Mouse (Mus musculus): ENCODE measurements around the gene Scand1. TPM values are rescaled to one million over a fixed set of nuclear protein-coding genes. Genes with fewer than 3 reads are reported as not detected.

Scand1 gene
- polyA plus RNA-seq, 1 experiment from 2014 or later, result 88.4 TPM

- H3K27me3 ChIP-seq, result no peaks in the 10 kb centered on the region
- H3K9me3 ChIP-seq, result no peaks in the 10 kb centered on the region
- no peaks in the 10 kb centered on the region for H3K4me1 ChIP-seq
- H3K4me3 ChIP-seq, result no peak overlapping the region
- H3K27ac ChIP-seq, result no peak overlapping the region
- H3K36me3 ChIP-seq, result peaks cover 71% of the 10 kb centered on the region
- no peak overlapping the region for H3K4me2 ChIP-seq
- ATAC-seq (ENCODE audit: insufficient number of reproducible peaks, insufficient read depth, low FRiP score, low TSS enrichment, low read depth), result no peak
- 78% methylated on average over 2 of the region's 2 CpGs for WGBS
- no peak overlapping the region for H3K9ac ChIP-seq
Observed at GRCm38 (mm10) chr2:156305818-156306217, 6.7 kb downstream of the Scand1 start.

- Histone ChIP-seq H3K36me3 (peaks cover 75% of the 10 kb centered on the region), H3K4me3 (no peak overlapping the region), H3K9ac (no peak overlapping the region), H3K27ac (no peak overlapping the region), H3K4me2 (no peak overlapping the region), H3K27me3 (no peaks in the 10 kb centered on the region), H3K9me3 (no peaks in the 10 kb centered on the region), H3K4me1 (no peaks in the 10 kb centered on the region)
- no peak for ATAC-seq (ENCODE audit: insufficient number of reproducible peaks, insufficient read depth, low FRiP score, low TSS enrichment, low read depth)
- 92% methylated on average over 4 of the region's 4 CpGs for WGBS
Observed at GRCm38 (mm10) chr2:156304351-156304750, 8.2 kb downstream of the Scand1 start.

GRCm38 (mm10) chr2:156302063-156302462 lies 10.4 kb downstream of the Scand1 start:
- no peaks in the 10 kb centered on the region for H3K4me1 ChIP-seq
- H3K27ac ChIP-seq, result no peak overlapping the region
- ATAC-seq (ENCODE audit: insufficient number of reproducible peaks, insufficient read depth, low FRiP score, low TSS enrichment, low read depth), result no peak
- H3K27me3 ChIP-seq, result no peaks in the 10 kb centered on the region
- H3K9me3 ChIP-seq, result no peaks in the 10 kb centered on the region
- WGBS, result 89% methylated on average over 4 of the region's 4 CpGs
- no peak overlapping the region for H3K4me2 ChIP-seq
- no peak overlapping the region for H3K9ac ChIP-seq
- no peak overlapping the region for H3K4me3 ChIP-seq
- peaks cover 77% of the 10 kb centered on the region for H3K36me3 ChIP-seq

- no peaks in the 10 kb centered on the region for H3K4me1 ChIP-seq
- H3K4me3 ChIP-seq, result no peak overlapping the region
- no peaks in the 10 kb centered on the region for H3K27me3 ChIP-seq
- no peak overlapping the region for H3K27ac ChIP-seq
- H3K9me3 ChIP-seq, result no peaks in the 10 kb centered on the region
- no peak overlapping the region for H3K4me2 ChIP-seq
- H3K9ac ChIP-seq, result no peak overlapping the region
- no peak for ATAC-seq (ENCODE audit: insufficient number of reproducible peaks, insufficient read depth, low FRiP score, low TSS enrichment, low read depth)
- WGBS, result 81% methylated on average over 7 of the region's 7 CpGs
- H3K36me3 ChIP-seq, result peaks cover 78% of the 10 kb centered on the region
Observed at GRCm38 (mm10) chr2:156298458-156298857, 14.0 kb downstream of the Scand1 start.

GRCm38 (mm10) chr2:156297653-156298052 lies 14.9 kb downstream of the Scand1 start:
- Histone ChIP-seq H3K4me3 (no peak overlapping the region), H3K4me1 (no peaks in the 10 kb centered on the region), H3K27ac (no peak overlapping the region), H3K36me3 (peaks cover 79% of the 10 kb centered on the region), H3K9ac (no peak overlapping the region), H3K27me3 (no peaks in the 10 kb centered on the region), H3K4me2 (no peak overlapping the region), H3K9me3 (no peaks in the 10 kb centered on the region)
- ATAC-seq (ENCODE audit: insufficient number of reproducible peaks, insufficient read depth, low FRiP score, low TSS enrichment, low read depth), result no peak
- 79% methylated on average over 3 of the region's 3 CpGs for WGBS

GRCm38 (mm10) chr2:156296190-156296589 lies 16.3 kb downstream of the Scand1 start:
- Histone ChIP-seq H3K36me3 (peaks cover 79% of the 10 kb centered on the region), H3K4me3 (no peak overlapping the region), H3K27ac (no peak overlapping the region), H3K9me3 (no peaks in the 10 kb centered on the region), H3K9ac (no peak overlapping the region), H3K4me2 (no peak overlapping the region), H3K4me1 (no peaks in the 10 kb centered on the region), H3K27me3 (no peaks in the 10 kb centered on the region)
- ATAC-seq (ENCODE audit: insufficient number of reproducible peaks, insufficient read depth, low FRiP score, low TSS enrichment, low read depth), result no peak
- WGBS, result 92% methylated on average over 3 of the region's 3 CpGs

GRCm38 (mm10) chr2:156295601-156296063 lies 16.9 kb downstream of the Scand1 start:
- WGBS, result 94% methylated on average over 2 of the region's 2 CpGs
- Histone ChIP-seq H3K9me3 (no peaks in the 10 kb centered on the region), H3K9ac (no peak overlapping the region), H3K27ac (no peak overlapping the region), H3K4me1 (no peaks in the 10 kb centered on the region), H3K36me3 (peaks cover 79% of the 10 kb centered on the region), H3K4me2 (no peak overlapping the region), H3K4me3 (no peak overlapping the region), H3K27me3 (no peaks in the 10 kb centered on the region)
- ATAC-seq (ENCODE audit: insufficient number of reproducible peaks, insufficient read depth, low FRiP score, low TSS enrichment, low read depth), result no peak

- Histone ChIP-seq H3K4me3 (no peak overlapping the region), H3K9ac (no peak overlapping the region), H3K27ac (no peak overlapping the region), H3K36me3 (peaks cover 84% of the 10 kb centered on the region), H3K9me3 (no peaks in the 10 kb centered on the region), H3K4me1 (no peaks in the 10 kb centered on the region), H3K4me2 (no peak overlapping the region), H3K27me3 (no peaks in the 10 kb centered on the region)
- no peak for ATAC-seq (ENCODE audit: insufficient number of reproducible peaks, insufficient read depth, low FRiP score, low TSS enrichment, low read depth)
- WGBS, result 89% methylated on average over 1 of the region's 1 CpGs
Observed at GRCm38 (mm10) chr2:156291998-156292397, 20.5 kb downstream of the Scand1 start.

- Histone ChIP-seq H3K27me3 (no peaks in the 10 kb centered on the region), H3K9me3 (no peaks in the 10 kb centered on the region), H3K4me3 (no peak overlapping the region), H3K4me2 (no peak overlapping the region), H3K4me1 (no peaks in the 10 kb centered on the region), H3K9ac (no peak overlapping the region), H3K27ac (no peak overlapping the region), H3K36me3 (peaks cover 76% of the 10 kb centered on the region)
- ATAC-seq (ENCODE audit: insufficient number of reproducible peaks, insufficient read depth, low FRiP score, low TSS enrichment, low read depth), result no peak
- WGBS, result 85% methylated on average over 2 of the region's 2 CpGs
Observed at GRCm38 (mm10) chr2:156289552-156290160, 22.8 kb downstream of the Scand1 start.

GRCm38 (mm10) chr2:156288222-156288621 lies 24.3 kb downstream of the Scand1 start:
- Histone ChIP-seq H3K9me3 (no peaks in the 10 kb centered on the region), H3K36me3 (peaks cover 62% of the 10 kb centered on the region), H3K27ac (no peak overlapping the region), H3K4me1 (no peaks in the 10 kb centered on the region), H3K27me3 (no peaks in the 10 kb centered on the region), H3K4me2 (no peak overlapping the region), H3K4me3 (no peak overlapping the region), H3K9ac (no peak overlapping the region)
- 78% methylated on average over 2 of the region's 2 CpGs for WGBS
- no peak for ATAC-seq (ENCODE audit: insufficient number of reproducible peaks, insufficient read depth, low FRiP score, low TSS enrichment, low read depth)

- Histone ChIP-seq H3K9ac (no peak overlapping the region), H3K4me3 (no peak overlapping the region), H3K4me2 (no peak overlapping the region), H3K36me3 (peaks cover 60% of the 10 kb centered on the region), H3K27ac (no peak overlapping the region), H3K27me3 (no peaks in the 10 kb centered on the region), H3K9me3 (no peaks in the 10 kb centered on the region), H3K4me1 (no peaks in the 10 kb centered on the region)
- no peak for ATAC-seq (ENCODE audit: insufficient number of reproducible peaks, insufficient read depth, low FRiP score, low TSS enrichment, low read depth)
- WGBS, result 93% methylated on average over 4 of the region's 4 CpGs
Observed at GRCm38 (mm10) chr2:156286733-156287132, 25.8 kb downstream of the Scand1 start.

GRCm38 (mm10) chr2:156285161-156285560 lies 27.3 kb downstream of the Scand1 start:
- 79% methylated on average over 2 of the region's 2 CpGs for WGBS

More at GRCm38 (mm10) chr2:156285161-156285560, 27.3 kb downstream of the Scand1 start:
- H3K4me1 ChIP-seq, result no peaks in the 10 kb centered on the region
- H3K4me3 ChIP-seq, result no peak overlapping the region
- H3K9me3 ChIP-seq, result no peaks in the 10 kb centered on the region
- H3K4me2 ChIP-seq, result no peak overlapping the region
- H3K27me3 ChIP-seq, result no peaks in the 10 kb centered on the region
- H3K9ac ChIP-seq, result no peak overlapping the region
- H3K36me3 ChIP-seq, result peaks cover 54% of the 10 kb centered on the region
- H3K27ac ChIP-seq, result no peak overlapping the region
- ATAC-seq (ENCODE audit: insufficient number of reproducible peaks, insufficient read depth, low FRiP score, low TSS enrichment, low read depth), result no peak
